Mouse (Mus musculus) left cerebral cortex, postnatal 36 days (tissue): ENCODE measurements around the gene Gsto2. TPM values are rescaled to one million over a fixed set of nuclear protein-coding genes. Genes with fewer than 3 reads are reported as not detected.

ENCODE experiments used
- DNase-seq, 2 experiments: peaks; one replicate each; pipeline ENCODE4 v3.0.0; 2021 to 2022; ENCODE audit warnings: low spot score in 2 of 2, mixed read lengths in 1 of 2
- intact Hi-C: fragments of 180-260 bp; cut with DNase I; formaldehyde crosslinking; loops from one replicate; pipeline ENCODE4 v1.15.1; 2025
- microRNA-seq: library from miRNA; unstranded; fragments of <30 nt; microRNA quantifications from one replicate; pipeline ENCODE4 v1.2.0, GENCODE M21; 2022
- total RNA-seq, 2 experiments: library from RNA; stranded (reverse); gene quantifications; 2 replicates each; pipeline ENCODE4 v1.2.3; 2021

Gsto2 gene
- total RNA-seq, 2 experiments from 2014 or later: 2.2 to 2.7 TPM

GRCm38 (mm10) chr19:47914191-47914590, 48.9 kb downstream of the Gsto2 start:
- intact Hi-C loops: no loop called here
- DNase-seq: no peak

- no peak for DNase-seq
- intact Hi-C loops: no loop called here
These were observed 49.9 kb downstream of the Gsto2 start for GRCm38 (mm10) chr19:47915251-47915650.

- intact Hi-C loops: no loop called here
- no peak for DNase-seq
These were observed 52.1 kb downstream of the Gsto2 start for GRCm38 (mm10) chr19:47917396-47917795.

GRCm38 (mm10) chr19:47918016-47918415, 52.7 kb downstream of the Gsto2 start:
- intact Hi-C loops: no loop called here
- DNase-seq: no peak

GRCm38 (mm10) chr19:47918455-47919101, 53.2 kb downstream of the Gsto2 start:
- no peak for DNase-seq
- intact Hi-C loops: no loop called here

- intact Hi-C loops: no loop called here
- peak; percentile 60 to 67 for DNase-seq
These were observed 54.0 kb downstream of the Gsto2 start, which contains the start of the genes Cfap43 and Itprip for GRCm38 (mm10) chr19:47919126-47919965. Cfap43 (minus strand) TSS chr19:47919287. Itprip (minus strand) TSS chr19:47919299.

GRCm38 (mm10) chr19:47919966-47920375, 54.6 kb downstream of the Gsto2 start:
- intact Hi-C loops: no loop called here
- no peak for DNase-seq

GRCm38 (mm10) chr19:47925819-47926218, 60.5 kb downstream of the Gsto2 start:
- DNase-seq: no peak
- intact Hi-C loops: no loop called here

- intact Hi-C loops: no loop called here
- no peak for DNase-seq
These were observed 61.7 kb downstream of the Gsto2 start for GRCm38 (mm10) chr19:47927032-47927431.

GRCm38 (mm10) chr19:47929043-47929442, 63.7 kb downstream of the Gsto2 start:
- intact Hi-C loops: no loop called here

GRCm38 (mm10) chr19:47931982-47932638, 66.8 kb downstream of the Gsto2 start:
- DNase-seq: no peak
- intact Hi-C loops: loop anchor here (2.0 to 10.0 kb wide), 3 partner anchors 49 to 427 kb away; no protein-coding TSS in a partner anchor

More at GRCm38 (mm10) chr19:47929043-47929442, 63.7 kb downstream of the Gsto2 start:
- no peak for DNase-seq

GRCm38 (mm10) chr19:47934146-47934545, 68.8 kb downstream of the Gsto2 start:
- intact Hi-C loops: loop anchor here (10.0 kb wide), 2 partner anchors 279 to 429 kb away; no protein-coding TSS in a partner anchor
- no peak for DNase-seq

GRCm38 (mm10) chr19:47934636-47935238, 69.4 kb downstream of the Gsto2 start:
- intact Hi-C loops: loop anchor here (5.0 to 10.0 kb wide), 3 partner anchors 163 to 430 kb away; no protein-coding TSS in a partner anchor
- no peak for DNase-seq

- intact Hi-C loops: loop anchor here (5.0 to 10.0 kb wide), 3 partner anchors 162 to 431 kb away; no protein-coding TSS in a partner anchor
These were observed 70.2 kb downstream of the Gsto2 start for GRCm38 (mm10) chr19:47935530-47935929.

More at GRCm38 (mm10) chr19:47935530-47935929, 70.2 kb downstream of the Gsto2 start:
- no peak for DNase-seq

Small RNA genes lying within 50 kb of the gene (microRNA-seq; reads per million reads assigned to microRNA genes)
- not detected for gene Gm22240

Other genes with a start within 250 kb of the Gsto2 start
- under 1 TPM; 0.32 TPM for gene Col17a1, start 173.4 kb upstream of the Gsto2 start, total RNA-seq
- gene Sfr1, start 133.9 kb upstream of the Gsto2 start, total RNA-seq: 10 to 100 TPM; 83.9 to 90.7 TPM
- gene Gsto1, start 10.6 kb upstream of the Gsto2 start, total RNA-seq: 10 to 100 TPM; 46.6 to 50.3 TPM
- gene Cfap43, start 53.8 kb downstream of the Gsto2 start, total RNA-seq: under 1 TPM; 0.29 to 0.39 TPM
- 1 to 10 TPM in 1 of 2 experiments, under 1 TPM in 1; 0.95 to 1.1 TPM for gene Itprip, start 53.8 kb downstream of the Gsto2 start, total RNA-seq
- under 1 TPM; 0.29 to 0.30 TPM for gene Cfap58, start 72.1 kb downstream of the Gsto2 start, total RNA-seq